Mouse (Mus musculus): ENCODE measurements around the gene Zfp652.

Zfp652 gene

DNA sequence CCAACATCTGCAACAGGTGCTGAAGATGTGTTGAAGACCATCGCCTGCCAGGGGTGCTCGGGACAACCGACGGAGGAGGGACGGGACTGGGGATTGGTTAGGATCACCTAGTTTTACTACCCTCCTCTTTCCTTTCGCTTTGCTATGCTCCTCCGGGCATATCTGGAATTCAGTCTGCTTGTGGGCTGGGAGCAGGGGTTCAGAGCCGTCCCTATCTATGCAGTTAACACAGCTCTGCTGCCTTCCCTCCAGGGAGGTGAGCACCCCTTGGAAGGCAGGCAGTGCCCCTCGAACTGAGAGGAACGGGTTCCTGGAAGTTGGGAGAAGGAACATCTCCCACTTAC lies 118.8 kb downstream of the Zfp652 start:
- 47% methylated on average over 10 of the region's 10 CpGs for WGBS

DNA sequence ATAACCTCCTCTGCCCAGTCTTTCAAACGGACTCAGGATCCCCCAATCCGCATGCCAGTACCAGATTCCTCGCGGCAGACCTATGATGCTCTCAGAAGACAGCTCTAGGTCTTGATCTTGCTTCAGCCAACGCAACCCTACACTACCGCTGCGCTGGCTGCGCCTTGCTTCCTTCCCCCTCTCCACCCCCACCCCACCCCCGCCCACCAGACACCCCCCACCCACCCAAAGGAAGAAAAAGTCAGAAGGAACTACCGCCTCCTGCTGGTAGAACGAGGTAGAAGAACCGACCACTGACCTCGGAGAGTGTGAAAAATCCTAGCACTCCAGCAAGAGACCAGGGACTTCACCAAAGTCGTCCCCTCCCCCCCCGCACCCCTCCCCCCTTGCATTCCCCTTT lies 119.2 kb downstream of the Zfp652 start:
- 38% methylated on average over 15 of the region's 15 CpGs for WGBS

DNA sequence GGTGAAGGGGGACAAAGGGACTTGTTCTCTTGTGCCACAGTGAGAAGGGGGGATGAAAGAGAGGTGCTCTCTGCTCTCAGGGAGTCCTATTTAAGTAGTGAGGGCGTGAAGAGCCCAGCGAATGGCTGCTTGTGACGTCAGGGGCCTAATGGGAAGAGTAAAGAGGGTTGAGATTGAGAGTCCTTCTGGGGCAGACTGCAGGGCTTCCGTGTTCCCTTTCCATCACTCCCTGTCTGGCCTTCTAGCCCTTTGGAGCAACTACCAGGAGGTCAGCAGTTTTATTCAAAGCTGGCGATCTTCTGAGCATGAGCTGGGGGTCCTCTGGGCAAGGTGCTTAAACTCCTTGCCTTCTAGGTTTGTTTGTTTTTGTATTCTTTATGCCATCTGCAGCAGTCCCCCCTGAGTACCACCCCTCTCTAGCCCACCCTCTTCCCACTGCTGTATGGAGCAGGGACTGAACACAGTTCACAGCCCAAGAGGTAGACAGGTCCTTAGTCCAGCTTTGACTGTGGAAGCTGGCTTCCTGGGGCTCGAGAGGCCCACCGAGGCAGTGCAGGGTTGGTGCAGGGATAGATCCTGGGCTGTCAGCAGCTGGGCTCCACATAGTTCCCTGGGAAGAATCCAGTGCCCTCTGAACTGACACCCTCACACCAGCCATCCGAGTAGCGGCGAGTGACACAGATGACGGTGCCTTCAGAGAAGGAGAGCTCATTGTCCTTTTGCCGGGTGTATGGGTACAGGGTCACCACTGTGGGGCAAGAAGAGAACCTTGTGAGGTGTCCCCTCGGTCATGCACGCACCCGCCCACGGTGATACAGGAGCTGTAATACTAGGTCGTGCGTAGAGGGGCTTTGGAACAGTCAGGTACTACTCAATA lies 119.9 kb downstream of the Zfp652 start:
- 78% methylated on average over 18 of the region's 18 CpGs for WGBS

DNA sequence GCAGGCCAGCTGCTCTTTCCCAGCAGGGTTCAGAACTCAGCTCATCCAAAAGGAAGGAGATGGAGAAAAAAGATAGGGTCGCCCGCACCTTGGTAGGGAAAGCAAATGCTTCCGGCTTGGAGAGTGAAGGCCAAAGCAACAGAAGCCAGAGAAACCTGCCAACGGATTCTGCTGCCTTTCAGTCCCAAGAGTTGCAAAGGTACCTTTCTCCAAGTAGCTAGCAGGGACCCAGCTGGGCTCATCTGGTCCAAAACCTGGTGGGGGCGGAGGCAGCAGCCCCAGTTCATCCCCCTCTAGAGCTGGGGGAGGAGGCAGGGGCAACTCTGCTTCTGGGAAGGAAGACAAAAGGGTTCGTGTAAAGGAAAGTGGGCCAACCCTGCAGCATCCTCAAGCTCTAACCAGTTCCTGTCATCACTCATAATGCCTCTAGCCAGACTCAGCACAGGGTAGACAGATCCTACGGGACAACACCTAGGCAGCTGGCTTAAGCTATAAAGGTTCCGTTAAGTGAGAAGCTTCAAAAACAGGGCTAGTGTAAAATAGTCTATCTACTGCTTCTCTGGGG lies 120.6 kb downstream of the Zfp652 start:
- 52% methylated on average over 8 of the region's 8 CpGs for WGBS

DNA sequence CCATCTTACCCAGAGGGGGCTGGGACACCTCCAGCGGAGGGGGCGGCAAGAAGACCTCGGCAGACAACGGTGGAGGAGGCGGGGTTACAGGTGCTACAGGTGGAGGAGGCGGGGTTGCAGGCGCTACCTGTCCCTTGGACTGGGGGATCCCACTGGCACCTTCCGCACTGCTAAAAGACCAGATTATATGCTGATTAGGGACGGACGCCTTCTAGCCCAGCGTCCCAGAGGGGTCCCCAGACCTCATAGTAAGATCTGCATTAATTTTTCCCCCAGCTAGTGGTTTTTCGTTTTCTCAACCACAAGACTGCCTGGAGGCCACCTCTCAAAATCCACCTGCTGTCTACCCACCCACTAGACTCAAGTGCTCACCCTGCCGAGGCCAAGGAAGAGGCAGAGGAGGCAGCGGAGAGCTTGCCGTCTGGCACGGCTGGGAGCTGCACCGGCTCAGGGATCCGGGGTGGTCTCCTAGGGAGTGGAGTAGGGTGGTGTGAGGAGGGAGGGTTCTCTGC lies 121.2 kb downstream of the Zfp652 start:
- 26% methylated on average over 18 of the region's 18 CpGs for WGBS

DNA sequence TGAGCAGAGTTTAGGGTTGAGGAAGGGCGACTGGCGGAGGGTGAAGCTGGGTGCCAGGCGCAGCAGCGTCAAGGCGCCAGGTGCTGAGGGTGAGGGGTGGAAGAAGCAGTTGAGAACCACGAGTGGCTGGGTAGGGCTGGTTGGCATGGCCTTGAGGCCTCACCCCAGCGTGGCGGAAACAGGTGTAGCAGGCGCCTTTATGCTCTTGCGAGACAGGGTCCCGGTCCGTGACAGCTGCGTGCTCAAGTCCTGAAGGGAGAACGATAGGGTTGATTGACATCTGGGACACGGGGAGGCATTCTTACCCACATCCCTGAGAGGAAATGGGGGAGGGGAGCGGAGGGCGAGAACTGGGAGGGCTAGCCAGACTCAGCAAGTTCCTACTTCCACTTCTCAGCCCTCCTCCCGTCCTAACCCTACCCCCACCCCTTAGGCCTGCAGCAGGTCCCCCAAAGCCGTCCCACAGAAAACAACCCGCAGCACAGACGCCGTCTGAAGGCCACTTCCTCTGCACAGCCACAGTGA lies 121.7 kb downstream of the Zfp652 start:
- 23% methylated on average over 22 of the region's 22 CpGs for WGBS

DNA sequence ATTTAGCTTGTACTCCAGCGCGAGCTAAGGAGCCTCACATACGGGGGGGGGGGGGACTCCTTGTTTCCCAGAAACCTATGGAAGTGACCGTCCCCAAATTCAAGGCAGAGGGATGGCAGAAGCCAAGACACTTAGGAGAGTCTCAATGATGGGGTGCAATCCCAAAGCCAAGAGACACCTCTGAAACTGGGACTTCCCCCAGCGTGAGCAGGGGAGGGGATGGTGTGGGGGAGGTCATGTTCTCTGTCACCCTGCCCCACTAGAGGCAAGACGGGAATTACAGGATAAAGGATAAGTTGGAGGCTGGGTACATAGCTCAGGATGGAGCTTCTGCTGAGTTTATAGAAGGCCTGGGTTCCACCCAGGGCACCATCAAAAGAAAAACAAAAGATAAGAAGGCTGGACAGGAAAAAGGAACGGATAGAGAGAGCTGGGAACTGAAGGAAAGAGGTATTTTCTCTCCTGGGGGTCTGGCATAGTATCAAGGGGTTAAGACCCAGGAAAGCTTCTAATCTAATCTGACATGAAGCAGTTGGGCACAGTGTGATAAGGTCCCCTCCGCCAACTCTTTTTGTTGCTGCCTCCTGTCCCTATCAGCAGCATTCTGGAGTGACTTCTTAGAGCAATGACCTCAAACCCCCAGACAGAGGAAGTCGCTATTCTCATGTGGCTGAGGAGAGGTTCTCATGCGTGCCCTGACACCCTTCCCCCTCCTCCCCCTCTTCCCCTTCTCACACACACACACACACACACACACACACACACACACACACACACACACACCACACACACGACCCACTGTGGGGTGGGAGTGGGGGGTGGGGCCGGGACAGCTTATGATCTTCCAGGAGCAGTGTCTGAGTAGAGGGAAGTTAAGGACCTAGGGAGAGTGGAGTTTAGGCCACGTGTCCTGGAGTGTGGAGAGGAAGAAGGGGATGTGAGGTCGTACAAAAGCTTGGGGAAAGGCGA lies 122.6 kb downstream of the Zfp652 start:
- WGBS = 52% methylated on average over 15 of the region's 15 CpGs

DNA sequence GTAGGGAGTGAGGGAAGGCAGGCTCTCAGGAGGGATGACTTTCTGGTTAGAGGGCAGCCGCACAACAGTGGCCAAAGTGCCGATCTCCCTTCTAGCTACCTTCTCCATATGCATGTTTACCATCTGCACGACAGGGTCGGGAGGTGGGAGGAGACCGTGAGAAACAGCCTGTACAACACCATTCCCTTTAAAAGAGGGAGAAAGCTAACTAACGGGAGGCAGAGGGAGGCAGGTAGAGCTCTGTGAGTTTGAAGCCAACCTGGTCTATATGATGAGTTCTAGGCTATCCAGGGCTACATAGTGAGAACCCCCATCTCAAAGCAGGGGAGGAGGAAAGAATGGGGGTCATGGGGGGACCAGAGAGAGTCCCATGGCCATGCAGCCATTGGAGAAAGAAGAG lies 123.4 kb downstream of the Zfp652 start:
- WGBS = 53% methylated on average over 6 of the region's 6 CpGs

DNA sequence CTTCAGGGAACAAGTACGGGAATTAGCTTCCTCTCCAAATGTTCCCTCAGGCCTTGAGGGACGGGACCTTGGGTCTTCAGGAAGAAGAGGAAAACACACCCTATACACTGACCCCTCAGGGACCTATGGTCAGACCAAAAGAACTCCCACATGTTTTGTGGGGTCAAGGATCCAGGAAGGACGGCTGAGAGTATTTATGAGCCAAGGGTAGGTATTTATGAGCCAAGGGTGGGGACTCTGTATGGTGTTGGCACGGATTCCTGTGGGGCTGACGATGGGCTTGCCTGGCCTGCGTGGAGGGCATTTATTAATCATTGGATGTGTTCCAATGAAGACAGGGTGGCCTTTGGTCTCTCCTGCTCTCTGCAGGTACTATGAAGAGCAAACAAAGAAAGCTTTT lies 124.0 kb downstream of the Zfp652 start:
- 58% methylated on average over 6 of the region's 6 CpGs for WGBS

DNA sequence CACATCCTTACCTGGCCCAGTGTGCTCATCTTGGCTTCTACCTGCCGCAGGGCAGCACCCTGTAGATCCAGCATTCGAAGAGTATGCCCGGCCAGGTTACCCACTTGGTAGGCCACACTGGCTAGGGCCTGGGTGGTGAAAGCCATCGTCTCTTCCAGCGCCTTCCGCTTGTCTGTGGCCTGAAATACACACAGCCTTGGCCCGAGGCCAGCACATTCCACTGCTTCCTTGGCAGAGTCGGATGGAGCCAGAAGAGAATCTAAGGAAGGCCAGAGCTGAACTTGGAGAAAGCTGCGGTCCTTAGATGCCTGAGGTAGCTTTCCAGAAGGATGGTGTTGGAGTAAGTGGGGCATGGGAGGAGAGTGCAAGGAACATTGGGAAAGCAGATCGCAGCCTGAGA lies 124.6 kb downstream of the Zfp652 start, which contains the start of gene Gngt2:
TSS of gene Gngt2 (plus strand) at position 158 of the 400 bp plus-strand sequence.
- 32% methylated on average over 10 of the region's 10 CpGs for WGBS

DNA sequence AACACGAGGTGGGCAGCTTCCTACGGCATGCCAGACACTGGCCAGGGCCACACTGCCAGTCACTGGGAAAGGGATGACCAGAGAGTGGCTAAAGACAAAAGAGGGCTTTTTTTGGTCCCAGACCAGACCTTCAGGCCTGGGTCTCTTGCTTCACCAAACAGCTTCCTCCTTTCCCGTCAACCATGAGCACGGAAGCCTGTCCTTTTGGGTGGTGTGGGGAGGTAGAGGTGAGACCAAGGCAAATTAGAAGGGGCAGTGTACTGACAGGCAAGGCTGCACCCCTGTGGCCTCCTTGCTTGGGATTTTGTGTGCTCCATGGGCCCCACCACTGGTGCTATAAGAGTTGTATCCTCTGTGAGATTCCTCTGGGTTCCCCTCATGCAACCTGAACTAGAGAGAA lies 126.1 kb downstream of the Zfp652 start:
- 81% methylated on average over 4 of the region's 4 CpGs for WGBS

DNA sequence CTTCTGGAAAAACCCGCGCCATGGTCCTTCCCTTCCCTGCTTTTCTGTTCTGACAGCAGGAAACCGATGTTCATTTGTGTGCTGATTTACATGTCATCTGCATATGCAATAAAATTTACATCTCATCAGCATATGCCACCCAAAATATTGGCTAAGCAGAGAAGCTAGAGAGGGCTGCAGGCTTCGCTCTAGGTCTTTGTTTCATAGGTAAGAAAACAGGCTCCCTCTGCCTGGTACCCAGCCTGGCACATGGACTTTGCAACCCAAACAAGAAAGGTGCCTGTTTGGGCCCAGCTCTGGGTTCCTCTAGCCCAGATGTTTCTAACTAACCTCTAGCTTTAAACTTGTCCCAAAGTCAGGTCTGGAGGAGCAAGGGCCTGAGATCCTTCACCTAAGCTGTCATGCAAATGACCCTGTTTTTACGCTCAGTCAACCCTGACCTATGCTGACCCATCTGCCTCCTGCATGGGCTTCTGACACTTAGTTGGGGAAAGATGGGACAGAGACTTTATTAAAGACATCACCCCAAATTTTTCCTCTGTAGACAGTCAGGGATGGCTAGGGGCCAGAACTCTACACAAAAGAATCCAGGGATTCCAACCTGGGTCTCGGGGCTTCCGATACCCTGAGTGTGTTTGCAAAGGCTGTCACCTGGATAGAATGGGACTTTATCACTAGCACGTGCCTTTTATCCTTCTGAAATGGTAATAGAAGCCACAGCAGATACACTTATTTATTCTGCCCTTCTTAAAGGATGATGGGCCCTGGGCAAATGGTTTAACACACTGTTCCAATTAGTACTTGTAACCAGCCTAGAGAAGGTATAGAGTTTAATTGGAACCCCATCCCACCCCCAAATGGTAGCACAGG lies 126.8 kb downstream of the Zfp652 start:
- 77% methylated on average over 8 of the region's 8 CpGs for WGBS

DNA sequence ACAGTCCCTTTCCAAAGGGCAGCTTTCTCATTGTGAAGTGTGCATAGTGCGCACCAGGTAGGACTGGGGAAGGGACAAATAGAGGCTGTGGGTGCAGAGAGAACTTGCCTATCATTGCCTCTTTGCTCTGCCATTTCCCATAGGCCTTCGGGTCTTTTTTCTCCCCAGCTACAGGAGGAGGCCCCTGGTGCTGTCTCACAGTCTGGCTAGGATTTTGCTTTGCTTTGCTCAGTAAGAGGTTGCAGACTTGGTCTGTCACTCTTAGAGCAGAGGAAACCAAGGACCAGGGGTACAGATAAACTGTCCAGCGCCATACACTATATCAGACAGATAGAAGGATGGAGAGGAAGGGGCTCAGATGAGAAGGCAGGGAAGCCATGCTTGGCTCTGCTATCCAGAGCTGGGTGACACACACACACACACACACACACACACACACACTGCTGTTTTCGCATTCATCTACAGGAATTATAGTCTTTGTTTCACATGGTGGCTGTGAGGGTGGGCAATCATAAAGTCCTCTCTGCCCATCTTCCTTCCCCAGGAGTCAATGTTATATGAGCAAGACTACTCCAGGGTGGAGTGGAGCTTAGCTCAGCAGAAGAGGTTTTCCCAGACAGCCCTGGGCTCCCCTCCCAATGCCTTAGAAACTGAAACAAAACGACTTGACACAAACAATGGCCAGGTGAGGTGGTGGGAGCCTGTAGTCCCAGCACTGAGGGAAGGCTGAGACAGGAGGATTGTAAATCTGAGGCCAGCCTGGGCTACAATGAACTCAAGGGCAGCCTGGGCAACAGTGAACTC lies 128.4 kb downstream of the Zfp652 start:
- WGBS = 77% methylated on average over 5 of the region's 5 CpGs

DNA sequence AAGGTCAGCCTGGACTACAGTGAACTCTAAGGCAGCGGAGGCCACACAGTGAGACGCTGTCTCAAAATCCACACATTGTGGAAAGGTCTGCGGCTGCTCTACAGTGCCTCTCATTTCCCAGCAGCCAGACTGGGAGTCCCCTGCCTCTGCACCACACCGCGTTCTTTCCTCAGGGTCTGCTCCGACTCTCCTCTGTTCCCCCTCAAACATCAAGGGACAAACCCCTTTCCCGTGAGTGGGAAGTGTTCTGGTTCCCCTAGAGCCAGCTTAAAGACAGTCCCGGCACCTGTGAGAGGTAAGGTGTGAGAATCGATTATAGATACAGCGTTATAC lies 129.0 kb downstream of the Zfp652 start:
- 69% methylated on average over 10 of the region's 10 CpGs for WGBS

DNA sequence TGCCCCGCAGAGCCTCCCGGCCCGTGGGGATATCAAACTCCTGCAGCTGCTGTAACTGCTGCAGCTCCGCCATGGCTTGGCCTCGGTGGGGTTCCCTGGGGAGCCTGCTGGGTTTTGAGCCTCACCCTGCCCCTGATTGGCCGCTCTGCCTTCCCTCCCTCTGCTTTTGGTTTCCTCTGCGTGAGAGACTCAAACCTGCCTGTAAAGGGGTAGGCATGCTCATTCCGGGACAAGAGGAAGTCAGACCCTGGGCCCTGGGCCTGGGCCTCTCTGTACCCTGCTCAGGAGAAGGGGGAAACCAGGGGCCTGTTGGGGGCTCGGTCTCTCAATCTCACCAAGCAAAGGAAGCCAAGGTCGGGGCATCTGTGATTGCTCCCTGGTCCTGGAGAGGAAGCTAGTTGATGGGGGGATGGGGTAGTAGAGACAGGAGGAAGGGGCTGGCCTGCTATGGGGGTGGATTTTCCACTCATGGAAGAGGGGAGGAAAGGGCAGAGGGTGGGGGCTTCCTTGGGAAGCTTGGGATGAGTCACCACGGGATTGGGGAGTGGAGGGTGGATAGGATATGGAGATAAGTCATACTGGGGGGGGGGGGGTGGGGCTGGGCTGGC lies 129.7 kb downstream of the Zfp652 start, which contains the start of gene Abi3:
TSS of gene Abi3 (minus strand) at position 403 of the 608 bp plus-strand sequence.
- WGBS = 33% methylated on average over 11 of the region's 11 CpGs

DNA sequence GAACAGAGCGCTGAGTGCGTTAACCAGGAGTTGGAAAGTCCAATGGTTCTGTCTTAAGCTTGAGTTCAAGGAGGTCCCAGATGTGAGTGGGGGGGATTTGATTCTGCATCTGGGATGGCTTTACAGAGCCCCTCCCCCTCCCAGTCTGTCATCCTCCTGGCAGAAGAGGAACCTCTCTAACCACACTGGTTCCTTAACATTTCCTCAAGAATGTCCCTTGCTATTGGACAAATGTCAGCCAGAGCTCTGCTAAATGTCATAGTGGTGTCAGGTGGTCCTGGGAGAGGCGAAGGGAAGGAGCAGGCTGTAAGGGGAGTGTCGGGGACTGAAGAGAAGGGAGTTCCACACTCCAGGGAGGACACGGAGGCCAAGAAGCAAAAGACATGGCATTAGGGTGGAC lies 130.5 kb downstream of the Zfp652 start:
- WGBS = 70% methylated on average over 5 of the region's 5 CpGs

DNA sequence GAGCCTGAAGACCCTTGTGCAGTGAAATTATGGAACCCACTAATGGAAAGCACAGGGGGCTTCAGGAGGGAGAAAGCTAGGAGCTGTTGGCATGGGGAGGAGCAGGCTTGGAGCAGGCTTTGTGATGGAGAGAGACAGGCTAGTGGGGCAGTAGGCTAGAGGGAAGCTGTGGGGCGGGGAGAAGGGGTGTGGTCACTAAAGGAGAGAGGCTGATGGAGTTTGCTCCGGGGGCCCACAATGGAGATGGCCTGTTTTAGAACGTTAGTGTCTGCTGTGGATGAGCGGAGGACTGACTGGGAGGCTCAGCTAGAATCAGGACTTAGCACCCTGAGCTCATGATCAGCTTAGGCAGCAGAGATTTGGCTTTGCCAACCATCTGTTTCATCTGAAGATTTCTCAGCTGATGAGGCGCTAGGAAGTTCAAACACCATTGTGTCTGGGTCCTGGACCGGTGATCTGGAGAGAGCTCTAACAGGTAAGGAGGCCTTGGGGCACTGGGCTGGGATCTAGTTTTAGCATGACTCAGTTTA lies 131.0 kb downstream of the Zfp652 start:
- 74% methylated on average over 6 of the region's 6 CpGs for WGBS

DNA sequence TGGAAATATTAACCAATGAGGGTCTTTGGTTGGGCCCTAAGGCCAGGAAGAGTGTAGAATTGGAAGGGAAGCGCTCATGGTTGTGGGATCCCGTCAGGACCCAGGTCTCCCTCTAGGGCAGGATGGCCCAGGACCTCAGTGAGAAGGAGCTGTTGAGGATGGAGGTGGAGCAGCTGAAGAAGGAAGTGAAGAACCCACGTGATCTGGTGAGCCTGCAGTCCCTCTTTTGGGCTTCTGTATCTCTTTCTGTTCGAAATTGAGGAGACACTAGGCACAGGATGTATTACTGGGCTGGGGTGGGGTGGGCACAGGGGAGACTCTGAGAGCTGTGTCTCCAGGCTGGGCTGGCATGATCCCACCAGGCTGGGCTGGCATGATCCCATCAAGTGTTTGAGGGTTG lies 132.5 kb downstream of the Zfp652 start:
- 74% methylated on average over 4 of the region's 4 CpGs for WGBS

DNA sequence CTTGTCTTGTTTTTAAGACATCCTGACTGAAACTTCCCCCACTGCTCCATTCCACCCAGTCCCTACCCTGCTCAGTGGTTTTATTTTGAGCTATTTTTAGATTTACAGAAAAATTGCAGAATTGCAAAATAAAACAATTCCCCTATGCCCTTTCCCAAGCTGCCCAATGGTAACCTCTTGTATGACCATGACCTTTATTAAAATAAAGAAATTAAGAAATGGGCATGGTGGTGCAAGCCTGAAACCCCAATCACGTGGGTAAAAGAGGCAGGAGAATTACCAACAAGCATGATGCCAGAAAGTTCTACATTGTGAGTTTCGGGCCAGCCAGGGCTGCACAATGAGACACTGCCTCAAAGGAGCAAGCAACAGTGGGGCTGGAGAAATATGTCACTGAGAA lies 138.4 kb downstream of the Zfp652 start:
- WGBS = 78% methylated on average over 2 of the region's 2 CpGs
